Mouse (Mus musculus) Patski (cell line): ENCODE data around the gene Flt3l. TPM values are rescaled to one million over a fixed set of nuclear protein-coding genes. Genes with fewer than 3 reads are reported as not detected.
"Not testable (repeated sequence)": the region's sequence is repeated elsewhere in the genome, so short reads cannot be mapped to it uniquely, and the experiment has no call there.

ENCODE experiments used
- ATAC-seq: fragments of 100-300 bp; one replicate; pipeline ENCODE4 v1.8.0; 2021
- CTCF ChIA-PET: fragments of 350-600 bp; sonication (Branson Sonifier 250); formaldehyde crosslinking; loops from one replicate; lab custom pipeline; 2022; ENCODE audit warnings: inconsistent platforms; lab: Charles Lee
- POLR2A ChIA-PET: fragments of 350-600 bp; sonication (Branson Sonifier 250); formaldehyde crosslinking; loops from one replicate; lab custom pipeline; 2022; ENCODE audit warnings: antibody characterized with exemption, inconsistent platforms; lab: Charles Lee
- DNase-seq: peaks from one replicate; pipeline ENCODE4 v3.0.0-alpha.2; 2011; ENCODE audit warnings: low read depth, low spot score
- H3K27me3 ChIP-seq: fragments of 371-371 bp; one replicate; pipeline ENCODE4 v1.5.1; 2021
- CTCF ChIP-seq: fragments of 100-300 bp; IDR thresholded peaks from one replicate; pipeline ENCODE4 v1.5.1; 2021
- in situ Hi-C: fragments of 300-500 bp; cut with MboI; formaldehyde crosslinking; loops from 3 replicates; pipeline ENCODE4 v1.11.1; 2018; ENCODE audit warnings: low pct_unique_long_range_greater_than_20kb, mixed read lengths
- polyA plus RNA-seq: library from polyadenylated mRNA; unstranded; gene quantifications from one replicate; pipeline ENCODE4 v1.2.3, GENCODE M21; 2021

The Flt3l gene
- polyA plus RNA-seq, 1 experiment from 2014 or later, result 7.3 TPM

GRCm38 (mm10) chr7:45134544-45135026, 1.6 kb downstream of the Flt3l start:
- CTCF ChIA-PET, result interaction anchor here (1.6 kb wide), 1 partner anchor 8 kb away, joined by 4 read pairs; no protein-coding TSS in a partner anchor
- POLR2A ChIA-PET, result no interaction called here
- TF ChIP-seq CTCF, result no peak
- ATAC-seq, result no peak
- DNase-seq, result no peak
- in situ Hi-C loops, result no loop called here
- no peaks in the 10 kb centered on the region for H3K27me3 ChIP-seq

- ChIA-PET CTCF (interaction anchor here (1.6 kb wide), 1 partner anchor 9 kb away, joined by 4 read pairs; no protein-coding TSS in a partner anchor), POLR2A (no interaction called here)
- TF ChIP-seq CTCF, result no peak
- in situ Hi-C loops, result no loop called here
- ATAC-seq (no peak), DNase-seq (no peak)
- no peaks in the 10 kb centered on the region for H3K27me3 ChIP-seq
Measured at GRCm38 (mm10) chr7:45133446-45134159, 2.6 kb downstream of the Flt3l start.

- in situ Hi-C loops, result no loop called here
- DNase-seq (no peak), ATAC-seq (no peak)
- TF ChIP-seq CTCF, result no peak
- H3K27me3 ChIP-seq, result no peaks in the 10 kb centered on the region
- CTCF ChIA-PET, result interaction anchor here (1.0 kb wide), 1 partner anchor 11 kb away, joined by 3 read pairs; no protein-coding TSS in a partner anchor
- POLR2A ChIA-PET, result no interaction called here
Measured at GRCm38 (mm10) chr7:45131850-45132249, 4.4 kb downstream of the Flt3l start.

GRCm38 (mm10) chr7:45129776-45130512, 6.3 kb downstream of the Flt3l start:
- no peak for ATAC-seq
- in situ Hi-C loops, result no loop called here
- no peak for TF ChIP-seq CTCF
- ChIA-PET CTCF (interaction anchor here (0.7 to 1.6 kb wide), 2 partner anchors 45 to 163 kb away, joined by 3 read pairs; no protein-coding TSS in a partner anchor), POLR2A (interaction anchor here (0.6 kb wide), 1 partner anchor 28 kb away, joined by 4 read pairs; no protein-coding TSS in a partner anchor)
- no peak for DNase-seq
- H3K27me3 ChIP-seq, result no peaks in the 10 kb centered on the region

- ATAC-seq (no peak), DNase-seq (no peak)
- no peaks in the 10 kb centered on the region for H3K27me3 ChIP-seq
- ChIA-PET POLR2A (no interaction called here), CTCF (interaction anchor here (1.6 kb wide), 1 partner anchor 45 kb away, joined by 3 read pairs; no protein-coding TSS in a partner anchor)
- in situ Hi-C loops, result no loop called here
- TF ChIP-seq CTCF, result no peak
Measured at GRCm38 (mm10) chr7:45129318-45129717, 6.9 kb downstream of the Flt3l start.

GRCm38 (mm10) chr7:45128624-45129246, 7.5 kb downstream of the Flt3l start, which contains the start of gene Rpl13a:
Gene Rpl13a, minus strand, starts transcription at chr7:45128761.
- ATAC-seq (peak; percentile 77), DNase-seq (peak; percentile 95)
- no peak for TF ChIP-seq CTCF
- ChIA-PET POLR2A (no interaction called here), CTCF (interaction anchor here (1.6 kb wide), 1 partner anchor 44 kb away, joined by 3 read pairs; no protein-coding TSS in a partner anchor)
- in situ Hi-C loops, result no loop called here
- no peaks in the 10 kb centered on the region for H3K27me3 ChIP-seq

GRCm38 (mm10) chr7:45127700-45128224, 8.5 kb downstream of the Flt3l start:
- POLR2A ChIA-PET, result interaction anchor here (0.6 kb wide), 2 partner anchors 22 to 39 kb away, joined by 3 to 4 read pairs; no protein-coding TSS in a partner anchor
- DNase-seq (no peak), ATAC-seq (no peak)
- no peaks in the 10 kb centered on the region for H3K27me3 ChIP-seq
- in situ Hi-C loops, result no loop called here
- no peak for TF ChIP-seq CTCF
- CTCF ChIA-PET, result interaction anchor here (1.0 to 1.3 kb wide), 3 partner anchors 10 to 59 kb away, joined by 3 read pairs; partner anchors contain the start of gene Aldh16a1

GRCm38 (mm10) chr7:45126844-45127699, 9.2 kb downstream of the Flt3l start:
- no peak for ATAC-seq
- no peak for TF ChIP-seq CTCF
- ChIA-PET CTCF (interaction anchor here (1.0 to 1.3 kb wide), 3 partner anchors 9 to 58 kb away, joined by 3 read pairs; partner anchors contain the start of gene Aldh16a1), POLR2A (interaction anchor here (0.6 kb wide), 2 partner anchors 23 to 39 kb away, joined by 3 to 4 read pairs; no protein-coding TSS in a partner anchor)
- no peak for DNase-seq
- in situ Hi-C loops, result no loop called here
- no peaks in the 10 kb centered on the region for H3K27me3 ChIP-seq

- H3K27me3 ChIP-seq, result no peaks in the 10 kb centered on the region
- in situ Hi-C loops, result no loop called here
- TF ChIP-seq CTCF, result no peak
- ChIA-PET POLR2A (no interaction called here), CTCF (no interaction called here)
- ATAC-seq (no peak), DNase-seq (no peak)
Measured at GRCm38 (mm10) chr7:45126147-45126843, 9.9 kb downstream of the Flt3l start.

GRCm38 (mm10) chr7:45125649-45126048, 10.6 kb downstream of the Flt3l start:
- ATAC-seq, in situ Hi-C loops, H3K27me3 ChIP-seq, DNase-seq, POLR2A ChIA-PET, CTCF ChIA-PET: not testable (repeated sequence)
